Mouse (Mus musculus): ENCODE measurements around the gene Map3k14. TPM values are rescaled to one million over a fixed set of nuclear protein-coding genes. Genes with fewer than 3 reads are reported as not detected.

The Map3k14 gene
- polyA plus RNA-seq, 1 experiment from 2014 or later, result 5.0 TPM

DNA sequence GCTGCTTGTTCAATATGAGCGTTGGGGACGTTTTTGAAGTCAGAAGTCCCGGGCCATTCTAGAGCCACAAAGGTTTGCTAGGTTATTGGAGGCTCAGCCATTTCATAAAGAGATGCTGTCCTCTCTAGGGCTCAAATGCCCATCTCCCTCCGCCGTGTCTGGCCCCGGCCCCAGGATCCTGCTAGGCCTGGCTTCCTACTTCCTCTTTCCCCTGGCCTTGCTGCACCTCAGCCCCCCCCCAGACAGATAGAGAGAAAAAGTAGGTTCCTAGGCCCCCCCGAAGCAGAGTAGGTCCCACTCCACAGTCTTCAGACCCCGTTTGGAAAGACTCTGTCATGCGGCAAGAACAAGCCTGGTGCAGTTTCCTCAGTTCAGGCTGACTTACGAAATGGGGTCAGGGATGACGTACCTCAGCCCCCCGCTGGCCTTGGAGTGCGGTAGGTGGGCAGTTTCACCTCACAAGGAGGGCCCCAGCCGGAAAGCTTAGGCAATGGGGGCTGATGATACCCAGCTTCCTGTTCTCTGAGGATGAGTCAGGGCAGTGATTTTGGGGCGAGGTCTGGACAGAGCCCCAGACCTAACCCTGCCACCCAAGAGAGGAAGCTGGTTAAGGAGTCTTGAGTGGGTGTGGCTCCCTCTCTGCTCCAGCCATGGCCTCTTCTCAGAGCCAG is 89.3 kb downstream of the Map3k14 start:
- 84% methylated on average over 15 of the region's 15 CpGs for WGBS
- Histone ChIP-seq H3K9ac (replicated peaks) (no peak overlapping the region), H3K36me3 (no peaks in the 10 kb centered on the region), H3K27me3 (peaks cover 17% of the 10 kb centered on the region), H3K27ac (no peak overlapping the region), H3K4me2 (replicated peaks) (no peak overlapping the region), H3K4me1 (replicated peaks) (0 out of 2 replicates have a peak, but pooled peaks cover 6% of the 10 kb centered on the region), H3K9me3 (no peaks in the 10 kb centered on the region), H3K4me3 (replicated peaks) (no peak overlapping the region)
- no peak for ATAC-seq

DNA sequence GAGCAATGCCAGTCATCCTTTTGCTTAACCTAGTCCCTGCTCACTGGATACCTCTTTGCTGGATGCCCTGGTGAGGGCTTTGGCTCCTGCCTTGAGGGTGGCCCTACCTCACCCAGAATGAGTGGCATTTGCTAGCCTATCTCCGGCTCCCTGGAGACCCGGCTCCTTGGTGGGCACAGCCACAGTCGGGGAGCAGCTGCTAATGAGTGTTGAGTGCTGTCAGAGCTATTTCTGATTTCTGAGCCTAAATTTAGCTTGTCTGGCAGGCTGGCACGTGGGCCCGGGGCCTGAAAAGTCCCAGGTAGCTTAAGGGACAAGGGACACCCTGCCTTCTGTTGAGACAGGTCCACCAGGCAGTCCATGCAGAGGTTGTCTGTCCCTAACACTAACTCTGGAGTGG is 90.1 kb downstream of the Map3k14 start:
- 80% methylated on average over 5 of the region's 5 CpGs for WGBS
- Histone ChIP-seq H3K9me3 (no peaks in the 10 kb centered on the region), H3K4me2 (replicated peaks) (no peak overlapping the region), H3K4me1 (replicated peaks) (peaks cover 12% of the 10 kb centered on the region; the same call in 1 of the 2 replicates), H3K27ac (no peak overlapping the region), H3K36me3 (no peaks in the 10 kb centered on the region), H3K4me3 (replicated peaks) (no peak overlapping the region), H3K27me3 (peaks cover 21% of the 10 kb centered on the region), H3K9ac (replicated peaks) (no peak overlapping the region)
- ATAC-seq, result no peak

DNA sequence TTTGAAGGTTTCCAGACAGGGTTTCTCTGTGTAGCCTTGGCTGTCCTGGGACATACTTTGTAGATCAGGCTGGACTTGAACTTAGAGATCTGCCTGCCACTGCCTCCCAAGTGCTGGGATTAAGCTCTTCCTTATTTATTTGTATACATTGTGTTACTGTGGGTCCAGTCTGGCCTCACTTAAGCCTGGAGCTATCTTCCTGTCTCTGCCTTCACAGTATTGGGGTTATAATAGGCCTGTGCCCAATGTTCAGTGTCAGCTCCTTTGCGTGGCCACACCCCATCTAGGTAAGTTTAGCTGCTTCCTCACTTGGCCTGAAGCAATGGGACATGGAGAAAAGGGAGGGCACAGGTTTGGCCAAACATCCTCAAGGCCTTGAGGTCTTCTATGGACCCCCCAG is 90.8 kb downstream of the Map3k14 start:
- H3K9me3 ChIP-seq, result no peaks in the 10 kb centered on the region
- H3K36me3 ChIP-seq, result no peaks in the 10 kb centered on the region
- peaks cover 19% of the 10 kb centered on the region; the same call in 1 of the 2 replicates for H3K4me1 ChIP-seq (replicated peaks)
- peaks cover 28% of the 10 kb centered on the region for H3K27me3 ChIP-seq
- WGBS, result 96% methylated on average over 1 of the region's 1 CpGs
- no peak overlapping the region for H3K4me3 ChIP-seq (replicated peaks)
- H3K27ac ChIP-seq, result no peak overlapping the region
- no peak overlapping the region for H3K9ac ChIP-seq (replicated peaks)
- no peak overlapping the region for H3K4me2 ChIP-seq (replicated peaks)
- ATAC-seq, result no peak

DNA sequence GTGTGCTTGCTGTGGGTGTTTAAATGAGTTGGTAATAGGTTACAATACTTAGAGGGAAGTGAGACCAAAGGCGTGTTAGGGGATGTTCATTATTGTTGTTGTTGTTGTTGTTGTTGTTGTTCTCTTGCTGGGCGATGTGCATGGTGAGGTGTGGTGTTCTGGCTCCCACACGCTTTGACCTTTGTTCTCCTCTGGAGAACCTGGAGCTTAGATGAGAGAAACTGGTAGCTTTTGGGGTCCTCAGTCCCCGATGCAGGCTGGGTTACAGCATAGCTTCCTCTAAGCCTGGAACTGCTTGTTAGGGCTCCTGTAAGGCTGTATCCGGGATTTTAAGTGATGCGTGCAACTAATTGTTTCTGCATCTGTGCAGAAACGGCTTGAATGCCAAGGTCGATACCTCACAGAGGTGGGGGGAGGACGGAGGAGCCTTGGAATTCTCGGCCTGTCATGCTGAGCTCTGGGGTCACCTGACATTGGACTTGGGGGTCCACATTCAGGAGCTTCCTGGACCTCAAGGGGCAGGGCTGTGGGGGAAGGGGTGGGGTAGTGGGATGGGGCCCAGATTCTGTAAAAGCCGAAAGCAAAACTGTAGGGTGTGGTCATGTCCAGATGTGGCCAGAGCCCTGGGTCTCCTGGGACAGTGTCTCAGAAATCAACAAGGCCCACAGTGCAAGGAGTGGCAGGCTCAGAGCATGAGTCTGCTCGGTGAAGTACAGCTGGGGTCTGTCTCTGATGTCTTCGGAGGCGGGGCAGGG is 91.4 kb downstream of the Map3k14 start:
- H3K9me3 ChIP-seq, result no peaks in the 10 kb centered on the region
- H3K4me3 ChIP-seq (replicated peaks), result no peak overlapping the region
- no peak overlapping the region for H3K9ac ChIP-seq (replicated peaks)
- peaks cover 24% of the 10 kb centered on the region; the same call in 1 of the 2 replicates for H3K4me1 ChIP-seq (replicated peaks)
- H3K27ac ChIP-seq, result no peak overlapping the region
- 81% methylated on average over 14 of the region's 14 CpGs for WGBS
- H3K36me3 ChIP-seq, result no peaks in the 10 kb centered on the region
- ATAC-seq, result no peak
- peaks cover 34% of the 10 kb centered on the region for H3K27me3 ChIP-seq
- H3K4me2 ChIP-seq (replicated peaks), result no peak overlapping the region

DNA sequence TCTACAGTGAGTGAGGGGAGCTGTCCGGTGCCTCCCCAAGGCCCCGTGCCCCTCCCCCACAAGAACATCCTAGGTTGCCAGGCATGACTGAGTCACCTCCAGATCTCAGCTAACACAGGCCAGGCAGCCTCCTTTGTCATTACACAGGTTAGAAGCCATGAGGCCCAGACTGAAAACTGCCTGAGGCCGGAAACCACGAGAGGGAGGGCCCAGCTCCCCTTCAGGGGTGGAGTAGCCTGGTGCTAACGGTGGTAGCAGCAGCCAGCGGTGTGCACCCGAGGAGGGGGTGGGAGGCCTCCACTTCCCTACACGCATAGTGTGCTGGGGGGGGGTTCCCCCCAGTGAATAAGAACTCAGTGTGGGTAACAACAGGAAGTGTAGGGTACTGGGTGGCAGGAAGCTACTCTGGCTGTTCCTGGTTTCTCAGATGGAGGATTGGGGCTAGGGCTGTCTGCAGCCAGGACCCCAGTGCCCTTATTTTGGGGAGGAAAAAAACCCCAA is 92.3 kb downstream of the Map3k14 start:
- no peak for ATAC-seq
- 69% methylated on average over 8 of the region's 8 CpGs for WGBS
- Histone ChIP-seq H3K27me3 (peaks cover 43% of the 10 kb centered on the region), H3K9me3 (no peaks in the 10 kb centered on the region), H3K9ac (replicated peaks) (no peak overlapping the region), H3K4me3 (replicated peaks) (no peak overlapping the region), H3K4me1 (replicated peaks) (peaks cover 31% of the 10 kb centered on the region), H3K36me3 (no peaks in the 10 kb centered on the region), H3K4me2 (replicated peaks) (no peak overlapping the region), H3K27ac (no peak overlapping the region)

DNA sequence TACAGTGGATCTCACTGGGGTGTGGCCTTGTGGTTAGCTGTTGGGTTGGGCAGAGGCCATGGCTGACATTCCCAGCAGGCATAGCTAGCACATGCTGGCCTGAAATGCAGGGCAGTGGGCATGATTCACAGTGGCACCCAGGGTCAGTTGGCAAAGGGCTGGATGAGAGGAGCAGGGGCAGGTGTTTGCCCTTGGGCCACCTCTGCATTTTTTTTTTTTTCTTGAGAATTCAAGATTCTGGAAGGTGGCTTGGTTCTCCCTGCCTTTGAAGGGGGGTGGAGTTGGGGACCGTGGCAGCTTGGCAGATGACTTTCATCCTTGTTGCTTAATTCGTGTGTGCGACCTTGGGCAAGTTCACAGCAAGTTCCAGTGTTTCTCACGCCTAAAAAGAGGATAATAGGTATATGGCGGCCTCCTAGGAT is 92.8 kb downstream of the Map3k14 start:
- no peak overlapping the region for H3K4me3 ChIP-seq (replicated peaks)
- no peaks in the 10 kb centered on the region for H3K36me3 ChIP-seq
- H3K4me1 ChIP-seq (replicated peaks), result peaks cover 31% of the 10 kb centered on the region
- ATAC-seq, result no peak
- no peak overlapping the region for H3K9ac ChIP-seq (replicated peaks)
- H3K4me2 ChIP-seq (replicated peaks), result no peak overlapping the region
- no peaks in the 10 kb centered on the region for H3K9me3 ChIP-seq
- WGBS, result 81% methylated on average over 5 of the region's 5 CpGs
- H3K27ac ChIP-seq, result no peak overlapping the region
- H3K27me3 ChIP-seq, result peaks cover 47% of the 10 kb centered on the region

DNA sequence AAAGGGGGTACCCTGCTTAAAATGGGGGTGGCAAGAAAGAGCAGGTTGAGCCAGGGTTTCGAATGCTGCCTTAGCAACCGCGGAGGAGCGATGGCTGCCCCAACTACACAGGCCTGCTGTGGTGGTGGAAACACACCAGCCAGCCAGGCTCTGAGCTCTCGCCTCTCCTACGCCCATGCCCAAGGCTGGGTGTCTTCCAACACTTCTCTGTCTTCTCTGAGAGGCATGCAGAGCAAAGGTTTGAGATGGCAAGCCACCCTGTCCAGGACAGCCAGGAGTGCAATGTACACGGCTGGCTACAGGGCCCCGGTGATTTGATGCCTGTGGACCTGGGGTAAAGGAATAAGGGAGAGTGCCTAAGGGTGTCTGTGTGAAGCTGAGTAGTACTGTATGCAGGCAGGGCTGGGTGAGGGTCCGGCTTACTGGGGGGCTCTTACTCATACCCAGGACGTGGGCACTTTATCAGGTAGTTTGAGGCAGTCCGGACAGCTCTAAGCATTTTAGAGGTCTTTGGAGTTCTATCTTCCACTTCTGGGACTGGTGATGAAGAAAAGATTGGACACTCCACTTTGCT is 93.4 kb downstream of the Map3k14 start:
- peaks cover 52% of the 10 kb centered on the region for H3K27me3 ChIP-seq
- H3K4me2 ChIP-seq (replicated peaks), result no peak overlapping the region
- whole genome bisulfite sequencing, result 93% methylated on average over 11 of the region's 11 CpGs
- H3K4me3 ChIP-seq (replicated peaks), result no peak overlapping the region
- no peak for ATAC-seq
- no peaks in the 10 kb centered on the region for H3K36me3 ChIP-seq
- peaks cover 31% of the 10 kb centered on the region for H3K4me1 ChIP-seq (replicated peaks)
- H3K9me3 ChIP-seq, result no peaks in the 10 kb centered on the region
- H3K9ac ChIP-seq (replicated peaks), result no peak overlapping the region
- H3K27ac ChIP-seq, result no peak overlapping the region

DNA sequence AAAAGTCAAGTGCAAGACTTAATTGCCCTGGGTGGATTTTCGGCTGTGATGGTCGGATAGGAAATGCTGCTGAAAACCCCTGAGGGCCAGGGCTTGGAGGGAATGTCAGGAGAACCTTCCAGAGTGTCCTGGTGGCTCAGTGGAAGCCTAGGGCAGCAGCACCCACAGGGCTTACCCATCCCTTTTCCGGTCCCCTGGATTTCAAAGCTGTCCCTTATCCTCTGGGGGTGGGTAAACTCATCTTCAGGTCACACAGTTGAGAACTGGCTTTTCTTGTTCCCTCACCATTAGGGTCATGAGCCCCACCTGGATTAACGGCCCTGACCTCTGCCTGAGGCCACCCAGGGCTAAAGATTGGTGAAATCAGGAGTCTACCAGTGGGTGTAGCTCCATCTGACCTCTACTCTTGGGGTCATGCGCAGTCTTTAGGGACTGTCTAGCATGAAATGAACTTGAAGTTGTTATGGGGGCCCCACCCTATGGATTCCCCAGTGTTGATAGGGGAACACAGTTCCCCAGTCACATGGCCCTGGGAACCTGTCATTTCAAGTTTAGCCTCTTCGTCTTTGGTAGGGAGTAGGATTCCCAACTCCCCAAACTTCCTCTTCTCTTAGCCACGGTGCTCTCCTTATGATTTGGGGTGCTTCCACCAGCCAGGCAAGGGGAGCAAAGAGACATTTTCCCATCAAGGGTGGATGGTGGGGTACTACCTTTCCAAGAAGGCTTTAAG is 94.1 kb downstream of the Map3k14 start:
- Histone ChIP-seq H3K4me3 (replicated peaks) (no peak overlapping the region), H3K4me2 (replicated peaks) (no peak overlapping the region), H3K9me3 (no peaks in the 10 kb centered on the region), H3K4me1 (replicated peaks) (peaks cover 31% of the 10 kb centered on the region), H3K36me3 (no peaks in the 10 kb centered on the region), H3K9ac (replicated peaks) (no peak overlapping the region), H3K27ac (no peak overlapping the region), H3K27me3 (peaks cover 52% of the 10 kb centered on the region)
- no peak for ATAC-seq
- WGBS, result 88% methylated on average over 7 of the region's 7 CpGs

DNA sequence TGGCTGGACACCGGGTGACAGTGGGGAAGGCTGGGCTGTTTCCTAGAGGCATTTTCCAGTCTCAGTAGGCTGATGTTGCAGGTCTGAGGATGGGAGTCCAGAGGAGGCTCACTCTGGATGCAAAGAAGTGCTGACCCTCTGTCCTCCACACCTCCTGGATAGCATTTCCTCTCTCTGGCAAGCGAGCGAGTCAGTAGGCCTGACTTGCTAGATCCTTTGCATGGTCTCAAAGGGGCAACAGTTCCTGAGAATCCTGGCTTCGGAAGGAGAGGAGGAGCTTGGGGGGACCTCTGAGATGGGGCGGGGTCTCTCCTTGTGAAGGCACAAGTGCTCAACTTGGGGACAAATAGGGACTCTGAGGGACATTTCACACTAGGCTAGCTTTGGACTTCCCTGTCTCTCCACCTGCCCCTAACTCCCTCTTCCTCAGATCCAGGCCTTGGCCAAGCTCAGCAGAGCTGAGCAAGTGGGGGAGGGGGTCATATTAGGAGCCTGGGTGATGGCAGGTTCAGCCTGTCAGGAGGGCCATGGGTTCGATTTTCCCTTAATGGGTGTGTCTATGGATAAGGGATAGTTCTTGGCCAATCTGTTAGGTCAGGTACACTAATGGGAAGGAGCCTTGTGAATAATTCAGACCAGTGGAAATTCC is 94.8 kb downstream of the Map3k14 start:
- Histone ChIP-seq H3K9ac (replicated peaks) (no peak overlapping the region), H3K4me3 (replicated peaks) (peak overlapping the region; percentile 68), H3K36me3 (no peaks in the 10 kb centered on the region), H3K4me2 (replicated peaks) (peak overlapping the region; percentile 85), H3K27ac (no peak overlapping the region), H3K27me3 (peaks cover 52% of the 10 kb centered on the region), H3K4me1 (replicated peaks) (peaks cover 31% of the 10 kb centered on the region), H3K9me3 (no peaks in the 10 kb centered on the region)
- ATAC-seq, result no peak
- WGBS, result 69% methylated on average over 6 of the region's 6 CpGs

DNA sequence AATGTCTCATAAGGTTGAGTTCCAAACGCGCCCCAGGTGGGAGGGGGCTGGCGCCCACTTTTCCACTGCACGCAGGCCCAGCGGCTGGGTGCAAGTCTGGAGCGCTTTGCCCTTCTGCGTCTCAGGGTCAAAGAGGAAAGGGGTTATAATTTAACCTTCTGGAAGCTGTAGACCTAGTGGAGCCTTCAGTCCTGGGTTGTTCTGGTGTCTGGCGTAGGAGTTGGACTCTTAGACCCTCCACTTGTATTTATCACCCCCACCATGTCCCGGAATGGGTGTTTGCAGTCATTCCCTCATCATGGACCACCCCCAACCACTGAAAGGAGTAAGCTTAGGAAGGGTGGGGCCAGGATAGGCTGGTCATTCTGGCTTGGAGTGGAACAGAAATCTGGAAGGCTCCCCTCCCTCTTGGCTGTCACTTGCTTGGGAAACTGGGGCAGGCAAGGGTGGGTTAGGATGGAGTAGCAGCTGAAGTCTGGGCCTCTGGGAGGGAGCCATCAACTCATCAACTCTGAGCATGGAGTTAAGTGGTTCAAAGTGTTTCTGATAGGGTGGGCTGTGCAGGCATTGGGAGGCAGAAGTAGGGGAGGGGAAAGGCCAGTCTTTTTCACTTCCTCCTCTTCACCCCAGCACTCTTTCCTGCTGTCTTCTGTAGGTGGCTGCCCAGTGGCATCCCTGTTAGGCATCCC is 95.4 kb downstream of the Map3k14 start:
- Histone ChIP-seq H3K4me1 (replicated peaks) (peaks cover 31% of the 10 kb centered on the region), H3K9ac (replicated peaks) (peak overlapping the region; percentile 71; the same call in 1 of the 2 replicates), H3K9me3 (no peaks in the 10 kb centered on the region), H3K36me3 (no peaks in the 10 kb centered on the region), H3K27me3 (peaks cover 52% of the 10 kb centered on the region), H3K4me2 (replicated peaks) (peak overlapping the region; percentile 85), H3K4me3 (replicated peaks) (peak overlapping the region; percentile 68), H3K27ac (no peak overlapping the region)
- 51% methylated on average over 9 of the region's 9 CpGs for WGBS
- no peak for ATAC-seq

DNA sequence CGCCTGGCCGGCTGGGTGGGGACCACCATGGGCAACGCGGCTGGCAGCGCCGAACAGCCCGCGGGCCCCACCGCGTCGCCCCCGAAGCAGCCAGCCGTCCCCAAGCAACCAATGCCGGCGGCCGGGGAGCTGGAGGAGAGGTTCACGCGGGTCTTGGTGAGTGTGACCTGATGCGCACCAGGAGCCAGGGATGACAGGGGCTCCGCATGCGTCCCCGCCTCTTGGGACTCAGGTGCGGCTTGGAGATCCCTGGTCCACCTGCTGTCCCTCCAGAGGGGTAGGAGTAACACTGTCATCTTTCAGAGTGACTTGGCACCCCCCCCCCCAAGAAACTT is 96.0 kb downstream of the Map3k14 start:
- Histone ChIP-seq H3K4me2 (replicated peaks) (peak overlapping the region; percentile 85), H3K4me1 (replicated peaks) (peaks cover 31% of the 10 kb centered on the region), H3K27ac (no peak overlapping the region), H3K9ac (replicated peaks) (peak overlapping the region; percentile 71), H3K9me3 (no peaks in the 10 kb centered on the region), H3K36me3 (no peaks in the 10 kb centered on the region), H3K27me3 (peaks cover 52% of the 10 kb centered on the region), H3K4me3 (replicated peaks) (peak overlapping the region; percentile 68)
- ATAC-seq, result 0 out of 2 replicates have a peak, but pooled peaks have one; percentile 8
- 2% methylated on average over 23 of the region's 23 CpGs for WGBS

Measured in midbrain, embryonic 13.5 days (tissue).